Mouse (Mus musculus) midbrain, embryonic 12.5 days (tissue): ENCODE data around the gene Rhov. TPM values are rescaled to one million over a fixed set of nuclear protein-coding genes. Genes with fewer than 3 reads are reported as not detected.

ENCODE experiments used
- ATAC-seq: fragments of 200-750 bp; cut with Nextera tagmentation; 2 replicates; pipeline ENCODE4 v1.8.0; 2017; ENCODE audit warnings: low read depth, moderate TSS enrichment, moderate library complexity; ENCODE audit not compliant: low FRiP score
- H3K27ac ChIP-seq: fragments of 300-500 bp; sonication (generic); replicated peaks from 2 replicates; pipeline ENCODE4 v1.5.1; 2016; ENCODE audit warnings: mild to moderate bottlenecking
- H3K27me3 ChIP-seq: fragments of 300-500 bp; sonication (generic); 2 replicates; pipeline ENCODE4 v1.6.1; 2016; ENCODE audit warnings: mild to moderate bottlenecking
- H3K36me3 ChIP-seq: fragments of 300-500 bp; sonication (generic); 2 replicates; pipeline ENCODE4 v1.6.1; 2016
- H3K4me1 ChIP-seq: fragments of 300-500 bp; sonication (generic); 2 replicates; pipeline ENCODE4 v1.6.1; 2016
- H3K4me2 ChIP-seq: fragments of 300-500 bp; sonication (generic); replicated peaks from 2 replicates; pipeline ENCODE4 v1.6.1; 2016; ENCODE audit warnings: mild to moderate bottlenecking, moderate library complexity
- H3K4me3 ChIP-seq: fragments of 300-500 bp; sonication (generic); 2 replicates; pipeline ENCODE4 v1.5.1; 2016; ENCODE audit warnings: mild to moderate bottlenecking
- H3K9ac ChIP-seq: fragments of 300-500 bp; sonication (generic); replicated peaks from 2 replicates; pipeline ENCODE4 v1.6.1; 2016; ENCODE audit warnings: mild to moderate bottlenecking, moderate library complexity
- H3K9me3 ChIP-seq: fragments of 300-500 bp; sonication (generic); 2 replicates; pipeline ENCODE4 v1.6.1; 2016; ENCODE audit warnings: mild to moderate bottlenecking
- WGBS: fragments of 180-500 bp; shearing (Covaris S2); methylation state at CpG from one replicate; pipeline ENCODE4 v1.1.7; 2016; 5-methylcytosine and 5-hydroxymethylcytosine counted together
- polyA plus RNA-seq: library from polyadenylated mRNA; unstranded; fragments of >200 nt; fragmentation: Nextera tagmentation; extraction: Ambion mirVana; gene quantifications from 2 replicates; pipeline ENCODE4 v1.2.1, GENCODE M21; 2016

The Rhov gene
- polyA plus RNA-seq, 1 experiment from 2014 or later: 3.9 TPM

DNA sequence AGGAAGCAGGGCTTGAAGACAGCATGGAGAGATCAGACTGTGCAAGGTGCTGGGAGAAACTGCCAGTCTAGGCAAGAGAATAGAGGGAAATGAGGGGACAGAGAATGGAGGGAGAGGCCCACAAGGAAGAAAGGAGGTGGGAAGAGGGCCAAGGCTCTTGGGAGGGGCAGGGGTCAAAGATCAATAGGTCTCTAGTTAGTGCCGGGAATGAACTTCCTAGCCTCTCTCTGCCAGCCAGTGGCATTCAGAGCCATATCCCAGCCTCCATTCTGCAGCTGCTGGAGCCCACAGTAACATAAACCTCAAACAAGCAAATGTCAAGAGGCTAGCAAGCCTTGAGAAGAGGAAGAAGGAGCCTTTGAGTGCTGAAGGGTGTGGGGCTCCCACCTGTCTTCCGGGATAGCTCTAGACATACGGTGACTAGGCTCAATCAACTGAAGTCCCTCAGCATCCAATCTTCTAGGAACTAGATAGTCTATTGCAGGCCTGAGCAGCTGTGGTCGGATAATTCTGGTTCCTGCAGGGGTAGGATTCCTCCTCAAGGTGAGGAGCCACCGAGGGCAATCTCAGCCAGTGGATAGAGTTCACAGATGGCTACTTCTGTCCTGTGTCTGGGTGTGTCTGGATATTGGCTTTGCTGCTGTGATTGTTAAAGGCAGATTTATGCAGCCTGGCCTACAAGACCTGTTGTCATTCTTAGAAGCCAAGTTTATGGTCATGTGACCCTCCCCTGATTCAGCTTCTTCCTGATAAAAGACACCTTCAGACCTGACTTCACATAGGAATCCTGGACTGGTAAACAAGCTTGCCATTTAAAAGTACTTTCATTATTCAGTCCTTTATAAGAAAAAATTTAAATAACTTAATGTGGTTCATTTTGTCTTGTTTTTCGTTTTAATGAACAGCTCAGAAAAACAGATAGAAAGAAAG, 41.0 kb downstream of the Rhov start, which contains the start of gene Ppp1r14d:
Gene Ppp1r14d, minus strand, starts transcription at position 132 of the 930 bp plus-strand sequence.
- WGBS: 75% methylated on average over 6 of the region's 6 CpGs
- Histone ChIP-seq H3K9ac (no peak within 1 kb of the TSS), H3K4me3 (no peak within 1 kb of the TSS), H3K4me2 (no peak within 1 kb of the TSS), H3K36me3 (no peaks in the 10 kb centered on the region), H3K27ac (no peak within 1 kb of the TSS), H3K27me3 (peaks cover 13% of the 10 kb centered on the region; the same call in 1 of the 2 replicates), H3K4me1 (no peaks in the 10 kb centered on the region), H3K9me3 (no peaks in the 10 kb centered on the region)
- ATAC-seq: no peak

Other genes with a start within 250 kb of the Rhov start
- gene Ccdc32, start 241.9 kb downstream of the Rhov start, polyA plus RNA-seq: 26.1 and 28.2 TPM in 2 replicates
- 7.4 and 7.5 TPM in 2 replicates for gene Rpusd2, start 236.5 kb downstream of the Rhov start, polyA plus RNA-seq
- gene Knl1, start 224.2 kb downstream of the Rhov start, polyA plus RNA-seq: 60.3 and 61.9 TPM in 2 replicates
- gene Rad51, start 158.5 kb downstream of the Rhov start, polyA plus RNA-seq: 46.3 and 51.3 TPM in 2 replicates
- gene Rmdn3, start 114.2 kb downstream of the Rhov start, polyA plus RNA-seq: 43.8 and 47.5 TPM in 2 replicates
- 2.7 and 3.3 TPM in 2 replicates for gene Gchfr, start 103.5 kb downstream of the Rhov start, polyA plus RNA-seq
- gene Gm14137, start 96.8 kb downstream of the Rhov start, polyA plus RNA-seq: 0.85 and 1.2 TPM in 2 replicates
- gene Zfyve19, start 62.7 kb downstream of the Rhov start, polyA plus RNA-seq: 44.9 and 53.6 TPM in 2 replicates
- gene Dnajc17, start 62.5 kb downstream of the Rhov start, polyA plus RNA-seq: 24.7 and 26.8 TPM in 2 replicates
- not detected in 2 replicates for gene Ppp1r14d, start 41.4 kb downstream of the Rhov start, polyA plus RNA-seq
- 0.98 and 1.5 TPM in 2 replicates for gene Spint1, start 33.9 kb downstream of the Rhov start, polyA plus RNA-seq
- gene Vps18, start 17.5 kb upstream of the Rhov start, polyA plus RNA-seq: 25.9 and 26.9 TPM in 2 replicates
- gene Dll4, start 54.5 kb upstream of the Rhov start, polyA plus RNA-seq: 4.4 and 5.0 TPM in 2 replicates
- gene Chac1, start 80.0 kb upstream of the Rhov start, polyA plus RNA-seq: 0.88 and 1.1 TPM in 2 replicates
- 4.5 and 5.1 TPM in 2 replicates for gene Ino80, start 206.4 kb upstream of the Rhov start, polyA plus RNA-seq